In genomic region chr2:126677366-126677765, GRCm38 (mm10) we compare ENCODE assay signal across 16 mouse cellular contexts. TPM values are rescaled to one million over a fixed set of nuclear protein-coding genes. Genes with fewer than 3 reads are reported as not detected.
A peak's percentile ranks its signal among the peaks of the same experiment; 100 is the strongest.
DNase-seq lines count a peak whose midpoint lies in the region; ATAC-seq and TF ChIP-seq lines count a peak whose summit lies in the region.
"Had no signal": no experiment of that assay in that cellular context is flagged by ENCODE, and none has a peak within 500 bp of the region (broad histone marks: within the 10 kb centered on the region; RNA-seq: fewer than 3 reads in every experiment).

No protein-coding gene starts in this region.

- peaks cover 8% of the 10 kb centered on the region for H3K36me3 ChIP-seq in hindbrain, embryonic 12.5 days
- no peaks in the 10 kb centered on the region for H3K36me3 ChIP-seq in hindbrain, embryonic 11.5 days (ENCODE audit: control insufficient read depth, insufficient read depth, low read length)
- peaks cover 53% of the 10 kb centered on the region for H3K36me3 ChIP-seq in midbrain, embryonic 10.5 days
- H3K36me3 ChIP-seq in midbrain, embryonic 16.5 days (ENCODE audit: control insufficient read depth, insufficient read depth, low read length) = no peaks in the 10 kb centered on the region; the same call in 1 of the 2 replicates

- POLR2A ChIA-PET in Patski (lab: Charles Lee) = interaction anchor here (0.8 kb wide), 1 partner anchor 32 kb away, joined by 3 read pairs; no protein-coding TSS in a partner anchor

- H3K9ac ChIP-seq in hindbrain, embryonic 12.5 days = no peak overlapping the region
- H3K9ac ChIP-seq in hindbrain, embryonic 11.5 days (ENCODE audit: low read depth, low read length) = no peak overlapping the region
- H3K9ac ChIP-seq in midbrain, embryonic 16.5 days (ENCODE audit: low read depth, low read length) = no peak overlapping the region
- H3K9ac ChIP-seq: lung, embryonic 14.5 days had no signal

- no peak overlapping the region for H3K27ac ChIP-seq in hindbrain, embryonic 12.5 days
- no peak overlapping the region for H3K27ac ChIP-seq in hindbrain, embryonic 11.5 days (ENCODE audit: low read depth, low read length)
- H3K27ac ChIP-seq in midbrain, embryonic 10.5 days (replicated peaks) = no peak overlapping the region
- no peak overlapping the region for H3K27ac ChIP-seq in midbrain, embryonic 16.5 days (ENCODE audit: low read length)

- in situ Hi-C loops in Patski (cut with MboI; ENCODE audit: low pct_unique_long_range_greater_than_20kb) = no loop called here

- H3K4me3 ChIP-seq in hindbrain, embryonic 12.5 days = peak overlapping the region; percentile 97; the same call in 1 of the 2 replicates
- H3K4me3 ChIP-seq in hindbrain, embryonic 11.5 days (ENCODE audit: low read depth, low read length) = no peak overlapping the region
- 0 out of 2 replicates have a peak overlapping the region, but pooled peaks have one; percentile 94 for H3K4me3 ChIP-seq in midbrain, embryonic 10.5 days
- no peak overlapping the region for H3K4me3 ChIP-seq in midbrain, embryonic 16.5 days (ENCODE audit: low read depth, low read length)

- H3K9me3 ChIP-seq in hindbrain, embryonic 12.5 days (replicated peaks) = peaks cover 5% of the 10 kb centered on the region; the same call in 1 of the 2 replicates
- H3K9me3 ChIP-seq in hindbrain, embryonic 11.5 days (ENCODE audit: control insufficient read depth, low read length) = no peaks in the 10 kb centered on the region
- peaks cover 13% of the 10 kb centered on the region for H3K9me3 ChIP-seq in midbrain, embryonic 10.5 days (replicated peaks)
- 0 out of 2 replicates have a peak, but pooled peaks cover 3% of the 10 kb centered on the region for H3K9me3 ChIP-seq in midbrain, embryonic 16.5 days (replicated peaks; ENCODE audit: control insufficient read depth, low read length, poor library complexity, severe bottlenecking)

- TF ChIP-seq CTCF in Patski (IDR thresholded peaks at IDR 0.05) = no peak

- ATAC-seq in hindbrain, embryonic 12.5 days (ENCODE audit: low FRiP score) = no peak
- ATAC-seq in hindbrain, embryonic 11.5 days (ENCODE audit: low FRiP score) = no peak
- no peak for ATAC-seq in midbrain, embryonic 16.5 days
- peak; percentile 31 for ATAC-seq in Patski

- peaks cover 23% of the 10 kb centered on the region for H3K4me1 ChIP-seq in hindbrain, embryonic 12.5 days
- H3K4me1 ChIP-seq in hindbrain, embryonic 11.5 days (replicated peaks; ENCODE audit: control insufficient read depth, insufficient read depth, low read length) = no peaks in the 10 kb centered on the region; the same call in 1 of the 2 replicates
- peaks cover 26% of the 10 kb centered on the region for H3K4me1 ChIP-seq in midbrain, embryonic 10.5 days
- H3K4me1 ChIP-seq in midbrain, embryonic 16.5 days (ENCODE audit: control insufficient read depth, insufficient read depth, low read length) = peaks cover 31% of the 10 kb centered on the region

- 92% methylated on average over 1 of the region's 1 CpGs for WGBS in hindbrain, embryonic 12.5 days
- WGBS in hindbrain, embryonic 11.5 days = 97% methylated on average over 1 of the region's 1 CpGs
- 93% methylated on average over 1 of the region's 1 CpGs for WGBS in midbrain, embryonic 10.5 days
- 98% methylated on average over 1 of the region's 1 CpGs for WGBS in midbrain, embryonic 16.5 days

- DNase-seq in hindbrain, embryonic 11.5 days (ENCODE audit: low spot score) = no peak
- no peak for DNase-seq in midbrain, embryonic 10.5 days (ENCODE audit: low spot score)
- peak; percentile 57 for DNase-seq in Patski (ENCODE audit: low read depth, low spot score)
- DNase-seq in lung, postnatal 10 days = peak; percentile 18
- DNase-seq in adrenal gland, postnatal 14 days = no peak
- DNase-seq: cerebellum, adult 9-10 months; embryo, embryonic 11 days; heart, postnatal 36 days; kidney, adult 11 months; kidney, postnatal 25 days; left cerebral cortex, postnatal 4 days; lung, embryonic 14.5 days; right cerebral cortex, postnatal 14 days; thymus, adult 18-20 months had no signal

- CTCF ChIA-PET in Patski (lab: Charles Lee) = interaction anchor here (1.1 kb wide), 1 partner anchor 29 kb away, joined by 3 read pairs; no protein-coding TSS in a partner anchor

- no peak overlapping the region for H3K4me2 ChIP-seq in hindbrain, embryonic 12.5 days (replicated peaks)
- H3K4me2 ChIP-seq in hindbrain, embryonic 11.5 days (replicated peaks; ENCODE audit: low read depth, low read length) = no peak overlapping the region
- no peak overlapping the region for H3K4me2 ChIP-seq in midbrain, embryonic 16.5 days (ENCODE audit: low read length)

- H3K27me3 ChIP-seq in hindbrain, embryonic 12.5 days = no peaks in the 10 kb centered on the region
- H3K27me3 ChIP-seq in hindbrain, embryonic 11.5 days (ENCODE audit: control insufficient read depth, insufficient read depth, low read length) = no peaks in the 10 kb centered on the region
- no peaks in the 10 kb centered on the region for H3K27me3 ChIP-seq in midbrain, embryonic 10.5 days (ENCODE audit: low read depth, poor library complexity, severe bottlenecking)
- H3K27me3 ChIP-seq in midbrain, embryonic 16.5 days (ENCODE audit: control insufficient read depth, insufficient read depth, low read depth, low read length) = no peaks in the 10 kb centered on the region
- no peaks in the 10 kb centered on the region for H3K27me3 ChIP-seq in Patski

RNA-seq across cellular contexts. Expression of gene Gabpb1, which starts 1.2 kb away (rescaled TPM):
- 65.3 and 71.2 TPM in 2 replicates for polyA plus RNA-seq in hindbrain, embryonic 12.5 days (2016; fragmentation: Nextera tagmentation; extraction: Ambion mirVana)
- 79.4 and 84.5 TPM in 2 replicates for polyA plus RNA-seq in hindbrain, embryonic 11.5 days (2014; fragmentation: Nextera tagmentation; extraction: Ambion mirVana)
- polyA plus RNA-seq in midbrain, embryonic 10.5 days (2016; fragmentation: Nextera tagmentation; extraction: Ambion mirVana) = 77.2 and 78.6 TPM in 2 replicates
- 39.2 and 43.3 TPM in 2 replicates for polyA plus RNA-seq in midbrain, embryonic 16.5 days (2015; fragmentation: Nextera tagmentation; extraction: Ambion mirVana)
- 21.9 TPM for polyA plus RNA-seq in Patski (2021)
- 18.7 and 19.9 TPM in 2 replicates for total RNA-seq in adrenal gland, postnatal 14 days (2021)

RNA-seq across cellular contexts. Expression of gene Usp8, which starts 29.8 kb away (rescaled TPM):
- polyA plus RNA-seq in hindbrain, embryonic 12.5 days (2016; fragmentation: Nextera tagmentation; extraction: Ambion mirVana) = 40.0 and 44.6 TPM in 2 replicates
- 37.8 and 47.8 TPM in 2 replicates for polyA plus RNA-seq in hindbrain, embryonic 11.5 days (2014; fragmentation: Nextera tagmentation; extraction: Ambion mirVana)
- 38.1 and 42.3 TPM in 2 replicates for polyA plus RNA-seq in midbrain, embryonic 10.5 days (2016; fragmentation: Nextera tagmentation; extraction: Ambion mirVana)
- 29.5 and 29.6 TPM in 2 replicates for polyA plus RNA-seq in midbrain, embryonic 16.5 days (2015; fragmentation: Nextera tagmentation; extraction: Ambion mirVana)
- polyA plus RNA-seq in Patski (2021) = 73.8 TPM
- 65.5 and 69.2 TPM in 2 replicates for total RNA-seq in adrenal gland, postnatal 14 days (2021)

RNA-seq across cellular contexts. Expression of gene Hdc, which starts 58.3 kb away (rescaled TPM):
- 2.1 and 2.5 TPM in 2 replicates for polyA plus RNA-seq in hindbrain, embryonic 12.5 days (2016; fragmentation: Nextera tagmentation; extraction: Ambion mirVana)
- polyA plus RNA-seq in hindbrain, embryonic 11.5 days (2014; fragmentation: Nextera tagmentation; extraction: Ambion mirVana) = 1.8 and 1.9 TPM in 2 replicates
- 0.31 and 0.55 TPM in 2 replicates for polyA plus RNA-seq in midbrain, embryonic 10.5 days (2016; fragmentation: Nextera tagmentation; extraction: Ambion mirVana)
- 1.1 and 1.7 TPM in 2 replicates for polyA plus RNA-seq in midbrain, embryonic 16.5 days (2015; fragmentation: Nextera tagmentation; extraction: Ambion mirVana)
- polyA plus RNA-seq in Patski (2021) = 0.12 TPM
- 11.8 and 14.9 TPM in 2 replicates for total RNA-seq in adrenal gland, postnatal 14 days (2021)

Comparison
In these comparisons a context has a peak if more than half of its experiments do, and no peak if none do; other contexts are left out.
1. H3K4me3 ChIP-seq: peak in hindbrain, embryonic 12.5 days (single experiment) and midbrain, embryonic 10.5 days (single experiment); none in hindbrain, embryonic 11.5 days (single experiment) and midbrain, embryonic 16.5 days (single experiment).
2. DNase-seq: peak in Patski (single experiment) and lung, postnatal 10 days (single experiment); none in hindbrain, embryonic 11.5 days (single experiment), midbrain, embryonic 10.5 days (single experiment) and adrenal gland, postnatal 14 days (single experiment).